Mouse (Mus musculus): ENCODE data around the gene Vpreb1.
A peak's percentile ranks its signal among the peaks of the same experiment; 100 is the strongest.

Gene Vpreb1

GRCm38 (mm10) chr16:16870617-16871331 lies at the start of gene Vpreb1, which contains the start of gene Top3b:
Vpreb1 (minus strand) TSS chr16:16870843.
Top3b (plus strand) TSS chr16:16870736.
- peak; percentile 85 to 86 for DNase-seq (ENCODE audit: low read depth in 2 of 2, low spot score in 2 of 2)

GRCm38 (mm10) chr16:16918441-16919117 lies 47.9 kb upstream of the Vpreb1 start:
- DNase-seq (ENCODE audit: low read depth in 2 of 2, low spot score in 2 of 2) = no peak

- no peak for DNase-seq (ENCODE audit: low read depth in 2 of 2, low spot score in 2 of 2)
Measured at GRCm38 (mm10) chr16:16913440-16913839, 42.8 kb upstream of the Vpreb1 start.

GRCm38 (mm10) chr16:16911641-16912597 lies 41.3 kb upstream of the Vpreb1 start:
- DNase-seq (ENCODE audit: low read depth in 2 of 2, low spot score in 2 of 2) = peak; percentile 67 to 72

GRCm38 (mm10) chr16:16907799-16908198 lies 37.2 kb upstream of the Vpreb1 start:
- no peak for DNase-seq (ENCODE audit: low read depth in 2 of 2, low spot score in 2 of 2)

GRCm38 (mm10) chr16:16903188-16903587 lies 32.5 kb upstream of the Vpreb1 start:
- DNase-seq (ENCODE audit: low read depth in 2 of 2, low spot score in 2 of 2) = no peak

GRCm38 (mm10) chr16:16902329-16902728 lies 31.7 kb upstream of the Vpreb1 start:
- DNase-seq (ENCODE audit: low read depth in 2 of 2, low spot score in 2 of 2) = no peak

- no peak for DNase-seq (ENCODE audit: low read depth in 2 of 2, low spot score in 2 of 2)
Measured at GRCm38 (mm10) chr16:16897056-16897584, 26.5 kb upstream of the Vpreb1 start.

GRCm38 (mm10) chr16:16896382-16897055 lies 25.9 kb upstream of the Vpreb1 start, which contains the start of gene Ppm1f:
Ppm1f (plus strand) TSS chr16:16896469.
- DNase-seq (ENCODE audit: low read depth in 2 of 2, low spot score in 2 of 2) = peak; percentile 97

- no peak for DNase-seq (ENCODE audit: low read depth in 2 of 2, low spot score in 2 of 2)
Measured at GRCm38 (mm10) chr16:16896015-16896381, 25.4 kb upstream of the Vpreb1 start.

- DNase-seq (ENCODE audit: low read depth in 2 of 2, low spot score in 2 of 2) = no peak
Measured at GRCm38 (mm10) chr16:16892366-16892765, 21.7 kb upstream of the Vpreb1 start.

- DNase-seq (ENCODE audit: low read depth in 2 of 2, low spot score in 2 of 2) = no peak
Measured at GRCm38 (mm10) chr16:16888341-16888740, 17.7 kb upstream of the Vpreb1 start.

- no peak for DNase-seq (ENCODE audit: low read depth in 2 of 2, low spot score in 2 of 2)
Measured at GRCm38 (mm10) chr16:16879025-16879424, 8.4 kb upstream of the Vpreb1 start.

- no peak for DNase-seq (ENCODE audit: low read depth in 2 of 2, low spot score in 2 of 2)
Measured at GRCm38 (mm10) chr16:16870241-16870616, 414 bp downstream of the Vpreb1 start.

- DNase-seq (ENCODE audit: low read depth in 2 of 2, low spot score in 2 of 2) = no peak
Measured at GRCm38 (mm10) chr16:16865696-16866561, 4.7 kb downstream of the Vpreb1 start.

- DNase-seq (ENCODE audit: low read depth in 2 of 2, low spot score in 2 of 2) = no peak
Measured at GRCm38 (mm10) chr16:16865217-16865616, 5.4 kb downstream of the Vpreb1 start.

- no peak for DNase-seq (ENCODE audit: low read depth in 2 of 2, low spot score in 2 of 2)
Measured at GRCm38 (mm10) chr16:16863978-16864377, 6.7 kb downstream of the Vpreb1 start, which contains the start of gene Igll1. Igll1 (minus strand) TSS chr16:16863985.

- DNase-seq (ENCODE audit: low read depth in 2 of 2, low spot score in 2 of 2) = no peak
Measured at GRCm38 (mm10) chr16:16862288-16862687, 8.4 kb downstream of the Vpreb1 start.

- DNase-seq (ENCODE audit: low read depth in 2 of 2, low spot score in 2 of 2) = no peak
Measured at GRCm38 (mm10) chr16:16856731-16857476, 13.7 kb downstream of the Vpreb1 start.
